Mouse (Mus musculus) heart, adult 8-10 months (tissue): ENCODE measurements around the gene Trpc3. TPM values are rescaled to one million over a fixed set of nuclear protein-coding genes. Genes with fewer than 3 reads are reported as not detected.
A peak's percentile ranks its signal among the peaks of the same experiment; 100 is the strongest.
"Not testable (repeated sequence)": the region's sequence is repeated elsewhere in the genome, so short reads cannot be mapped to it uniquely, and the experiment has no call there.

Experiments
- DNase-seq: peaks from one replicate; pipeline ENCODE4 v3.0.0; 2022; ENCODE audit warnings: low spot score
- total RNA-seq, 4 experiments: library from RNA; stranded (reverse); gene quantifications; 2 replicates each; pipeline ENCODE4 v1.2.4; 2022

The Trpc3 gene
- total RNA-seq, 4 experiments from 2014 or later = 4.0 to 7.4 (median 5.9) TPM

DNA sequence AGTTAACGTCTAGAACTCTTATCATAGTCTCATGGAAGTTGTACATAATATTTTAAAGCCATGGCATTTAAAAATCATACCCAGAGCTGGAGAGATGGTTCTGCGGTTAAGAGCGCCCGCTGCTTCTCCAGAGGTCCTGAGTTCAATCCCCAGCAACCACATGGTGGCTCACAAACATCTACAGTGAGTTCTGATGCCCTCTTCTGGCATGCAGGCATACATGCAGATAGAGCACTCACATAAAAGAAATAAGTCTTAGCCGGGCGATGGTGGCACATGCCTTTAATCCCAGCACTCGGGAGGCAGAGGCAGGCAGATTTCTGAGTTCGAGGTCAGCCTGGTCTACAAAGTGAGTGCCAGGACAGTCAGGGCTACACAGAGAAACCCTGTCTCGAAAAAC lies 90.2 kb downstream of the Trpc3 start:
- not testable (repeated sequence) for DNase-seq

DNA sequence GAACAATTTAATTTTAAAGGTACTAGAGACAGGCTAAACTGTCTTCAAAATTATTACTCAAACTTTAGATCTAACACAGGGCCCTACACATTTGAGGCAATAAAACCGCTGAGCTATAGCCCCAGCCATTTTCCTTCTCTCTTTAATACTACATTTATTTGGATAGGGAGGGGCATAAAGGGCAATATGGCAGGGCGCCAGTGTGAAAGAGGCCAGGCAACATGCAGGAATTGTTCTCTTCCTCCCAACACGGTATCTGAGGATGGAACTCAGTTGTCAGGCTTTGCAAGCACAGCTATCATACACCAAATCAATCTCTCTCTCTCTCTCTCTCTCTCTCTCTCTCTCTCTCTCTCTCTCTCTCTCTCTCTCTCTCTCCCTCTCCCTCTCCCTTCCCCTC lies 91.2 kb downstream of the Trpc3 start:
- no peak for DNase-seq

DNA sequence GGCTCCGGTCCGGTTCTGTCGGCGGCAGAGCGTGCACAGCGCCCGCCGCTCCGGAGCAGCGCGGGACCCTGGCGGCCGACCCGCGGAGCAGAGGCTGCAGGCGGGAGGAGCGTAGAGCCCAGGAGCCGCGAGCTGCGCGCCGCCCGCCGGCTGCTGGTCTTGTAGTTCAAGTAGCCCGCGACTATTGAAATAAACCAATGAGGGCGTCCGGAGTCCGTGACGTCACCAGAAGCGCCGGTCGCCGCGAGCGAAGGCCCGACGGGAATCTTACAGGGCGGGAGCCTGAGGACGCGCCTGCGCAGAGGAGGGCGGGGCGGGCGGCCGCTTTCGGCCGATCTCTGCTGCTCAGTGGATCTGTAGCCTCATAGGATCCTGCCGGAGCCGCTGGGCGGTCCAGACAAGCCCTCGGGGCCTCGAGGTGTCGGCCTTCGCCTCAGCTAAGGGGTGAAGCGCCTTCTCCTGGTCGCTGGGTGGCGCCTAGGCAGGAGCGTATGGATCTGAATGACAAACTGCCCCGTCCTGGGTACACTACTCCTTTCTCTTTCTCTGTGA lies 118.1 kb downstream of the Trpc3 start, which contains the start of gene Ccna2:
Ccna2 (minus strand) TSS at position 324 of the 552 bp plus-strand sequence.
- DNase-seq = peak; percentile 97

DNA sequence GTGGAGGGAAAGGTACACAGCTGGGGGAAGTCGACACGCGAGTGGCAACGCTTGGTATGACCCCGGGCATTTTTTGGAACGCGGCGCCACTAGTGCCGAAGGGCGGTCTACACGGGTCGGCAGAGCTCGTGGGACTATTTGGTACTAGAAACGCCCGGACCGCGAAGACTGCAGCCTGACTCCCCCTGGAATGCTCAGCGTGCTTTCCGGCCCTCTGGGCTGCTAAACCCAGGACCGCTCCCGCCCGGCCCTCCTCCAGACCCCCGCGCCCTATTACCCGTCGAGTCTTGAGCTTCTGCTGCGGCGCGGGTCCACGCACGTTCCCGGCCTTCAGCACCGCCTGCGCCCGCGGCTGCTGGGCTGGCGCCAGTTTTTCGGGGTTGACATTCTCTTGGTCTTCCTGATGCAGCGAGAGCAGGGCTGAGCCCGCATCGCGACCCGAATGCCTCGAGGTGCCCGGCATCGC lies 118.6 kb downstream of the Trpc3 start:
- no peak for DNase-seq

Other genes starting within 250 kb of the Trpc3 start
- gene Anxa5, start 214.3 kb downstream of the Trpc3 start, total RNA-seq = 100 to 1,000 TPM; 107 to 114 (median 108) TPM
- under 1 TPM in 2 of 4 experiments, not detected in 2; 0.32 to 0.87 TPM for gene 1810062G17Rik, start 214.2 kb downstream of the Trpc3 start, total RNA-seq
- not detected for gene Gm11549, start 168.4 kb downstream of the Trpc3 start, total RNA-seq
- 10 to 100 TPM; 17.5 to 19.1 (median 18.5) TPM for gene Exosc9, start 137.6 kb downstream of the Trpc3 start, total RNA-seq
- gene Ccna2, start 118.0 kb downstream of the Trpc3 start, total RNA-seq = 1 to 10 TPM in 1 of 4 experiments, under 1 TPM in 3; 0.25 to 1.3 (median 0.59) TPM
- 1 to 10 TPM; 5.9 to 7.7 (median 6.3) TPM for gene Bbs7, start 76.7 kb downstream of the Trpc3 start, total RNA-seq
- 10 to 100 TPM; 44.8 to 53.5 (median 46.3) TPM for gene 4932438A13Rik, start 172.9 kb upstream of the Trpc3 start, total RNA-seq